Mouse (Mus musculus) MEL (cell line): ENCODE results near the gene Srcin1. TPM values are rescaled to one million over a fixed set of nuclear protein-coding genes. Genes with fewer than 3 reads are reported as not detected.

ENCODE experiments used
- DNase-seq: peaks from one replicate; pipeline ENCODE4 v3.0.0; 2011; ENCODE audit warnings: low read depth, low spot score
- H3K27ac ChIP-seq: 2 replicates; pipeline ENCODE4 v1.5.1; 2012; ENCODE audit warnings: low read depth, mild to moderate bottlenecking, control low read depth, low read length, moderate library complexity; ENCODE audit not compliant: control insufficient read depth
- H3K27me3 ChIP-seq, 2 experiments: fragments of 150-350 bp in 1 of 2; sonication (generic) in 1 of 2; 2 replicates each; pipeline ENCODE4 v1.6.1; 2012; ENCODE audit warnings: low read length in 2 of 2, mild to moderate bottlenecking in 2 of 2, improper control_type of control experiment in 1 of 2, moderate library complexity in 1 of 2; ENCODE audit not compliant: insufficient read depth in 2 of 2, control insufficient read depth in 1 of 2
- H3K36me3 ChIP-seq, 2 experiments: 2 replicates each; pipeline ENCODE4 v1.6.1; 2012 to 2014; ENCODE audit warnings: low read length in 2 of 2, improper control_type of control experiment in 1 of 2, inconsistent platforms in 1 of 2, mild to moderate bottlenecking in 1 of 2; ENCODE audit not compliant: insufficient read depth in 2 of 2, control insufficient read depth in 1 of 2
- H3K4me1 ChIP-seq, 2 experiments: fragments of 150-350 bp in 1 of 2; sonication (generic) in 1 of 2; 2 replicates each; pipeline ENCODE4 v1.6.1; 2012; ENCODE audit warnings: low read length in 2 of 2, improper control_type of control experiment in 1 of 2, mild to moderate bottlenecking in 1 of 2; ENCODE audit not compliant: insufficient read depth in 2 of 2, control insufficient read depth in 1 of 2
- H3K4me3 ChIP-seq, 2 experiments: fragments of 150-350 bp in 1 of 2; sonication (generic) in 1 of 2; 2 replicates each; pipeline ENCODE4 v1.5.1; 2012; ENCODE audit warnings: low read depth in 2 of 2, low read length in 2 of 2, mild to moderate bottlenecking in 2 of 2, moderate library complexity in 2 of 2, control low read depth in 1 of 2, improper control_type of control experiment in 1 of 2; ENCODE audit not compliant: control insufficient read depth in 1 of 2, insufficient read depth in 1 of 2
- H3K79me2 ChIP-seq: 2 replicates; pipeline ENCODE4 v1.6.1; 2012; ENCODE audit warnings: mild to moderate bottlenecking, low read length, moderate library complexity; ENCODE audit not compliant: control insufficient read depth, poor library complexity, insufficient read depth
- H3K9ac ChIP-seq: 2 replicates; pipeline ENCODE4 v1.6.1; 2012; ENCODE audit warnings: low read depth, mild to moderate bottlenecking, control low read depth, low read length, moderate library complexity; ENCODE audit not compliant: control insufficient read depth, poor library complexity, severe bottlenecking
- H3K9me3 ChIP-seq: fragments of 150-350 bp; sonication (generic); replicated peaks from 2 replicates; pipeline ENCODE4 v1.6.1; 2012; ENCODE audit warnings: mild to moderate bottlenecking, low read length, improper control_type of control experiment, moderate library complexity; ENCODE audit not compliant: insufficient read depth
- BHLHE40 ChIP-seq: IDR thresholded peaks from 2 replicates; pipeline ENCODE4 v1.6.1; 2012; ENCODE audit warnings: low read depth, mild to moderate bottlenecking, inconsistent platforms, low read length, improper control_type of control experiment, borderline replicate concordance
- CHD2 ChIP-seq: IDR thresholded peaks from 2 replicates; pipeline ENCODE4 v1.6.1; 2011; ENCODE audit warnings: low read length, improper control_type of control experiment
- CTCF ChIP-seq, 3 experiments: IDR thresholded peaks in 2 of 3; conservative IDR thresholded peaks in 1 of 3; 2 replicates each; pipeline ENCODE4 v1.5.1; 2011 to 2012; ENCODE audit warnings: low read length in 3 of 3, low read depth in 2 of 3, mild to moderate bottlenecking in 2 of 3, improper control_type of control experiment in 1 of 3, inconsistent platforms in 1 of 3, mixed read lengths in 1 of 3, moderate library complexity in 1 of 3; ENCODE audit not compliant: control insufficient read depth in 1 of 3, insufficient read depth in 1 of 3, poor library complexity in 1 of 3, severe bottlenecking in 1 of 3
- ELF1 ChIP-seq: IDR thresholded peaks from 2 replicates; pipeline ENCODE4 v1.6.1; 2014; ENCODE audit warnings: low read depth, mild to moderate bottlenecking, inconsistent platforms, low read length, improper control_type of control experiment, moderate library complexity
- GATA1 ChIP-seq: IDR thresholded peaks from 2 replicates; pipeline ENCODE4 v1.6.1; 2011; ENCODE audit warnings: low read depth, low read length, improper control_type of control experiment
- JUND ChIP-seq: IDR thresholded peaks from 2 replicates; pipeline ENCODE4 v1.6.1; 2011; ENCODE audit warnings: low read depth, mild to moderate bottlenecking, improper control_type of control experiment, low read length
- MEF2A ChIP-seq: IDR thresholded peaks from 2 replicates; pipeline ENCODE4 v1.6.1; 2014; ENCODE audit warnings: low read depth, mild to moderate bottlenecking, inconsistent platforms, low read length, improper control_type of control experiment; ENCODE audit not compliant: poor library complexity, insufficient replicate concordance, severe bottlenecking; ENCODE audit errors: extremely low read depth
- MXI1 ChIP-seq: IDR thresholded peaks from 2 replicates; pipeline ENCODE4 v1.6.1; 2011; ENCODE audit warnings: mild to moderate bottlenecking, low read depth, low read length, improper control_type of control experiment
- MYB ChIP-seq: IDR thresholded peaks from 2 replicates; pipeline ENCODE4 v1.6.1; 2011; ENCODE audit warnings: mild to moderate bottlenecking, low read depth, low read length, improper control_type of control experiment
- MYC ChIP-seq: IDR thresholded peaks from 2 replicates; pipeline ENCODE4 v1.6.1; 2011; ENCODE audit warnings: low read depth, mild to moderate bottlenecking, low read length, improper control_type of control experiment, moderate library complexity
- POLR2AphosphoS2 ChIP-seq: IDR thresholded peaks from 2 replicates; pipeline ENCODE4 v1.6.1; 2011; ENCODE audit warnings: low read length, improper control_type of control experiment
- TBP ChIP-seq: IDR thresholded peaks from 2 replicates; pipeline ENCODE4 v1.8.0; 2011; ENCODE audit warnings: low read depth, low read length, improper control_type of control experiment
- USF1 ChIP-seq: IDR thresholded peaks from 2 replicates; pipeline ENCODE4 v1.6.1; 2014; ENCODE audit warnings: low read depth, mild to moderate bottlenecking, inconsistent platforms, low read length, improper control_type of control experiment, moderate library complexity
- USF2 ChIP-seq, 2 experiments: IDR thresholded peaks; 2 replicates each; pipeline ENCODE4 v1.6.1; 2011 to 2012; ENCODE audit warnings: improper control_type of control experiment in 2 of 2, low read length in 2 of 2, borderline replicate concordance in 1 of 2, inconsistent platforms in 1 of 2, low read depth in 1 of 2, mild to moderate bottlenecking in 1 of 2; ENCODE audit not compliant: insufficient read depth in 1 of 2
- ZMIZ1 ChIP-seq: IDR thresholded peaks from 2 replicates; pipeline ENCODE4 v1.6.1; 2012; ENCODE audit warnings: low read depth, mild to moderate bottlenecking, inconsistent platforms, low read length, improper control_type of control experiment, moderate library complexity
- ZNF384 ChIP-seq: IDR thresholded peaks from 2 replicates; pipeline ENCODE4 v1.6.1; 2012; ENCODE audit warnings: low read depth, mild to moderate bottlenecking, inconsistent platforms, low read length, improper control_type of control experiment
- polyA plus RNA-seq, 2 experiments: library from polyadenylated mRNA; stranded (reverse) in 1 of 2; unstranded in 1 of 2; fragments of >175 nt in 1 of 2; fragments of >200 nt in 1 of 2; gene quantifications; 2 replicates each; pipeline versions ENCODE4 v1.2.1 to v1.2.4; 2012; ENCODE audit warnings: low replicate concordance in 2 of 2, low read depth in 1 of 2; ENCODE audit not compliant: insufficient read length in 2 of 2, insufficient read depth in 1 of 2, missing spikeins in 1 of 2
- total RNA-seq: library from RNA; depleted of rRNA; stranded (reverse); fragments of 300-350 nt; gene quantifications from 2 replicates; pipeline ENCODE4 v1.2.3, GENCODE M21; 2012

Srcin1 gene
- total and polyA plus RNA-seq, 3 experiments: 0.04 to 0.10 TPM; not detected in 1

DNA sequence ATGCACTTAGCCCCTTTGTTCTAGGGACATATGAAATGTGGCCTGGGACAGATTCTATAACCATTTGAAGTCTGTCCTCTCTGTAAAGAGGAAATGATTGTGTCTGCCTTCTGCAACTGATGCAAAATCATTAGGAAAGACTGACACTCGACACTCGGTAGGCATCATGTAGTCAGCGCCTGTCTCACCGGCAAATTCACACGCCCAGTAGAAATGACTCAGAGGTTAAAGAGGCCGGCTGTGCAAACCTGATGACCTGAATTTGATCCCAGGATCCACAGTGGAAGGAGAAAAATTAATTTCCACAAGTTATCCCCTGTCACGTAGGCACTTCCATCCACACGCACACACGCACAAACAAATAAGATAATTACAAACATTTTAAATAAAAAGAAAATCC, 51.7 kb downstream of the Srcin1 start:
- Histone ChIP-seq H3K27ac (no peak overlapping the region), H3K4me3 (no peak overlapping the region), H3K79me2 (no peaks in the 10 kb centered on the region), H3K27me3 (peaks cover 4 to 5% of the 10 kb centered on the region in 2 experiments), H3K9ac (no peak overlapping the region), H3K4me1 (no peaks in the 10 kb centered on the region), H3K36me3 (no peaks in the 10 kb centered on the region), H3K9me3 (no peaks in the 10 kb centered on the region)
- TF ChIP-seq MYB (no peak), CHD2 (no peak), ZMIZ1 (no peak), ELF1 (no peak), ZNF384 (no peak), TBP (no peak), POLR2AphosphoS2 (no peak), USF2 (IDR thresholded peaks at IDR 0.05; ENCODE audit: borderline replicate concordance in 1 of 2, insufficient read depth in 1 of 2, low read depth in 1 of 2, low read length in 2 of 2) (no peak), CTCF (IDR thresholded peaks at IDR 0.05 in 2 of 3, conservative IDR thresholded peaks at IDR 0.05 in 1 of 3; ENCODE audit: control insufficient read depth in 1 of 3, insufficient read depth in 1 of 3, low read depth in 2 of 3, low read length in 3 of 3, poor library complexity in 1 of 3, severe bottlenecking in 1 of 3) (no peak), MEF2A (no peak), GATA1 (no peak), MXI1 (no peak), USF1 (no peak), JUND (no peak)
- no peak for DNase-seq

DNA sequence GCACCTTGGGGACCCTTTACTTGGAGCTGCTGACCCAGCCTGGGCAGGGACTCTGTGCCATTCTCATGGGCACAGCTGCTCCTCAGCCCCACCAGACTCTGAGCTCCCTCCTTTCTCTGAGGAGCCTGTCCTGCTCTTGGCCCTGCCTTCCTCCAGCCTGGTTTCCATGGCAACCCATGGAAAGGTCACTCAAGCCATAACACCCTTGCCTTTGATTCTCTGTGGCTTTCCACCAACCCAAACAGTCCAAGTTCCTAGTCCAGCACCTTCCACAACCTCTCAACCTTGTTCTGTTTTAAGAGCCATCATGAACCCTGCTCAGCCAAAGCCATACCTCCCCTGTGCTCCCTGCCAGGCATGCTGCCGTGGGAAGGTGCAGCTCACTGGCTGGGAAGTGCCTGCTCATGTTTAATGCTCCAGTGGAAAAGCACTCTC, 52.1 kb downstream of the Srcin1 start:
- Histone ChIP-seq H3K9me3 (no peaks in the 10 kb centered on the region), H3K4me1 (no peaks in the 10 kb centered on the region), H3K36me3 (no peaks in the 10 kb centered on the region), H3K27me3 (peaks cover 4 to 5% of the 10 kb centered on the region in 2 experiments), H3K27ac (no peak overlapping the region), H3K4me3 (no peak overlapping the region), H3K9ac (no peak overlapping the region), H3K79me2 (no peaks in the 10 kb centered on the region)
- TF ChIP-seq CTCF (IDR thresholded peaks at IDR 0.05 in 2 of 3, conservative IDR thresholded peaks at IDR 0.05 in 1 of 3; ENCODE audit: control insufficient read depth in 1 of 3, insufficient read depth in 1 of 3, low read depth in 2 of 3, low read length in 3 of 3, poor library complexity in 1 of 3, severe bottlenecking in 1 of 3) (no peak), BHLHE40 (no peak), MYC (no peak), MYB (no peak)
- DNase-seq: no peak
